Mouse (Mus musculus): ENCODE measurements around the gene Rgs2. TPM values are rescaled to one million over a fixed set of nuclear protein-coding genes. Genes with fewer than 3 reads are reported as not detected.

Rgs2 gene
- polyA plus RNA-seq (2016; fragmentation: Nextera tagmentation; extraction: Ambion mirVana): 69.5 and 81.3 TPM in 2 replicates

DNA sequence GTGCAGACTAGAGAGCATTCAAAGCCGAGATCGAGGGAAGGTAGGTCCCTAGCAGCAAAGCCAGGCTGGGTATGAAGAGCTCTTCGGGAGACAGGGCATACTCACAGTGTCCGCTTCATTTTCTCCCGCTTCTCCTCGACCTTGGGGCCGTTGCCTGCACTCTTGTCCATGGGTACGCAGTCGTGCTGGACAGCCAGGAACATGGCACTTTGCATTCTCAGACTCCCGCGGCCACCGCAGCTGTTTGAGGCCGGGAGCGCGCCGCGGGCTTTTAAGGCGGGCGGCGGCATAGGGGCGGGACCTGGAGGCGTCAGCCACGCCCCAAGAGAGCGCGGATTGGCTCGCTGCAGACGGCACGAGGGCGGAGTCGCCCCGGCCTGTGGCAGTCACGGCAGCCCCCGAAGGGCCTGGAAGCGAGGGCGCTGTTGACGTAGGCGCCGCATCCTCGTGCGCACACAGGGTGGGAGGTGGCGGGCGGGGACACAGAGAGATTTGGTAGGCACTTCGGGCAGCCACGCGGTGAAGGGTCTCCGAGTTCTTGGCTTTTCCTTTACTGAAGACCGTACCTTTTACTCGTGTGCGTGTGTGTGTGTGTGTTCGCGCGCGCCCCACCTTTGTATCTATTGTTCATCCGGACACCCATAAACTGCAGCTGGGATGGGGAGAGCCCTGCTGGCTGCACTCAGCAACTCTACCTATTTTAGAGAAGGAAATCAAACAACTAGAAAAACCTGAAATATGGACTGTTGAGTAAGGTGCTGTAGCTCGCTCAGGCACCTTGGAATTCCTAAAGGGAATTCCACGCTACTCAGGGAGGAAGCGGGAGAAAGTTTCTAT, at the start of gene Rgs2:
TSS of gene Rgs2 (minus strand) at position 258 of the 837 bp plus-strand sequence.
- Histone ChIP-seq H3K9me3 (no peaks in the 10 kb centered on the region), H3K36me3 (0 out of 2 replicates have a peak, but pooled peaks cover 4% of the 10 kb centered on the region), H3K4me1 (no peaks in the 10 kb centered on the region), H3K4me2 (replicated peaks) (peak within 1 kb of the TSS; percentile 81), H3K27me3 (no peaks in the 10 kb centered on the region), H3K9ac (peak within 1 kb of the TSS; percentile 60), H3K4me3 (peak within 1 kb of the TSS; percentile 61), H3K27ac (peak within 1 kb of the TSS; percentile 69)
- under 1% methylated on average over 57 of the region's 57 CpGs for WGBS
- peak; percentile 99 for ATAC-seq (ENCODE audit: insufficient number of reproducible peaks, insufficient read depth, low FRiP score, low TSS enrichment)

DNA sequence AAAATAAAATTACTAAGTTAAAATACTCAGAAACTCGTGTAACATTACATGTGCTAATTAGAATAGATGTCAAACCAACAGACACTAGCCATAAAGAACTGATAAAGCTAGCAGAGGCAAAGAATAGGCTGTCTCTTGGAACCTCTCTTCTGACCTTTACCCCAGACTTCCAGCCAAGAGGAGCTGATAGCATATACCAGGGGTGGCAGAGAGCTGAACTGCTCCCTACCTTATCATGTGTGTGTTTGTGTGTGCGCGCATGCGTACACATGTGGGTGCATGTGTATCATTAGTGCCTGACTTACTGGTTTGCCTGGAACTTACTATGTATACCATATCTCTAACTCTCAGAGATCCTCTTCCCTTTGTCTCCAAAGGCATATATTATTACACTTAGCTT, 49.4 kb upstream of the Rgs2 start:
- no peak for ATAC-seq (ENCODE audit: insufficient number of reproducible peaks, insufficient read depth, low FRiP score, low TSS enrichment)
- Histone ChIP-seq H3K9me3 (no peaks in the 10 kb centered on the region), H3K4me3 (no peak overlapping the region), H3K27me3 (no peaks in the 10 kb centered on the region), H3K36me3 (no peaks in the 10 kb centered on the region), H3K9ac (no peak overlapping the region), H3K4me2 (replicated peaks) (no peak overlapping the region), H3K27ac (no peak overlapping the region), H3K4me1 (no peaks in the 10 kb centered on the region)
- WGBS: 85% methylated on average over 4 of the region's 4 CpGs

DNA sequence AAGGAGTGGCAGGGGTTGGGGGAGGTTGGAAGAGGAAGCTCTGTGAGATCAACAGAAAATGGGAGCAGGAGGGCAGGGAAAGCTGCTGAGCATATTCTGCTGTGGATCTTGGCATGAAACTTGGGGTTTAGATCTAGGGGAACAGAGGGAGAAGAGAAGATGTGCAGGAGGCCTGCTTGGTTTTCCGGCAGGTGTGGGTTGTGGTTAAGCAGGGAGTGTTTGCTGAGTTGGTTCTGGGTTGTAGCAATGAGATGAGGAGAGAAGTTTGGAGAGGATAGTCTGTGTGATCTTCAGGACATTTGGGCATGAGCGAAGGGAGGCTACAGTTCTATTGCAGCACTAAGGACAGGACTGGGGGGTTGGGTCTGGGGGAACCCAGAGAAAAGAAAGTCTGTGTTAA, 37.9 kb upstream of the Rgs2 start:
- no peak overlapping the region for H3K4me3 ChIP-seq
- no peak overlapping the region for H3K27ac ChIP-seq
- ATAC-seq (ENCODE audit: insufficient number of reproducible peaks, insufficient read depth, low FRiP score, low TSS enrichment): no peak
- no peak overlapping the region for H3K9ac ChIP-seq
- no peak overlapping the region for H3K4me2 ChIP-seq (replicated peaks)
- H3K9me3 ChIP-seq: no peaks in the 10 kb centered on the region
- H3K36me3 ChIP-seq: no peaks in the 10 kb centered on the region
- no peaks in the 10 kb centered on the region for H3K4me1 ChIP-seq
- no peaks in the 10 kb centered on the region for H3K27me3 ChIP-seq
- WGBS: 96% methylated on average over 2 of the region's 2 CpGs

DNA sequence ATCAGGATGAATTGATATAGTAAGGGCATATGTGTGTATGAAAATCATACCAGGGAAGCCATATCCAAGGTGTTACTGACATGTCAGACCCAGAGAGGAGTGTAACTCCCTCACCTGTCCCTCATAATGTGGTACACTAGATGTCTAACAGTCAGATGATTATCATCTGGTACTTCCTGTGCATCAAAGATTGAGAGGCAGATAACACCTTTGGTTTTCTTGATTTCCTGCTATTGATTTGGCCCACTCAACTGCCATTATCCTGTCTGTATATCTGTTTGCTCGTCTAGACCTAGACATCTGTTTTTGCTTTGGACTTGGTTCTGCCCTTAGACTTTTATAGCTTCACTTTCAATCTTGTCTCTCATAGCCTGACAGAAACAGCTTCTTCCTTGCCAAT, 29.5 kb upstream of the Rgs2 start:
- H3K4me1 ChIP-seq: no peaks in the 10 kb centered on the region
- H3K27me3 ChIP-seq: no peaks in the 10 kb centered on the region
- no peak for ATAC-seq (ENCODE audit: insufficient number of reproducible peaks, insufficient read depth, low FRiP score, low TSS enrichment)
- no peaks in the 10 kb centered on the region for H3K9me3 ChIP-seq
- H3K9ac ChIP-seq: no peak overlapping the region
- WGBS: 34% methylated on average over 1 of the region's 1 CpGs
- H3K4me3 ChIP-seq: no peak overlapping the region
- H3K36me3 ChIP-seq: no peaks in the 10 kb centered on the region
- H3K27ac ChIP-seq: no peak overlapping the region
- H3K4me2 ChIP-seq (replicated peaks): no peak overlapping the region

- no peak overlapping the region for H3K9ac ChIP-seq
- H3K27ac ChIP-seq: no peak overlapping the region
- H3K9me3 ChIP-seq: no peaks in the 10 kb centered on the region
- no peak for ATAC-seq (ENCODE audit: insufficient number of reproducible peaks, insufficient read depth, low FRiP score, low TSS enrichment)
- H3K4me3 ChIP-seq: no peak overlapping the region
- WGBS: 72% methylated on average over 6 of the region's 6 CpGs
- H3K4me1 ChIP-seq: no peaks in the 10 kb centered on the region
- no peaks in the 10 kb centered on the region for H3K36me3 ChIP-seq
- H3K27me3 ChIP-seq: no peaks in the 10 kb centered on the region
- H3K4me2 ChIP-seq (replicated peaks): no peak overlapping the region
Observed at GRCm38 (mm10) chr1:144030499-144030898, 26.5 kb upstream of the Rgs2 start.

DNA sequence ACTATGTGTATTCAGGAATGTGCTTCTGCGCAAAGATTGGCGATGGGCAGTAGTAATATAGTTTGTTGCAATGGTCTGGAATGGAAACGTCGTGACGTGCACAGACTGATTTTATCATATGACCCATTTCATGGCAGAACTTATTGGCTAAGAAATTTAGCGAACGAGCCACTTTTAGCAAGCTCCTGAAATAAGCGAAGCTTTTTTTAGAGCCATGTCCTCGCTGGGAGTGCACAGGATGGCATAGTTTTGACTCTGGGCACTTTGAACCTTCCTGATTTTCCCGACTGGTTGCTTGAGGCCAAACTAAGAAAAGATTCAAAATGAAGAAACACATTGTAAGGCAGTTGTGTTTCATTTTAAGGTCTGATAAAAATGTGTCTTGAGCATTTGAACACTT, 25.7 kb upstream of the Rgs2 start:
- Histone ChIP-seq H3K27ac (no peak overlapping the region), H3K4me2 (replicated peaks) (no peak overlapping the region), H3K36me3 (no peaks in the 10 kb centered on the region), H3K27me3 (no peaks in the 10 kb centered on the region), H3K9ac (no peak overlapping the region), H3K9me3 (no peaks in the 10 kb centered on the region), H3K4me1 (no peaks in the 10 kb centered on the region), H3K4me3 (no peak overlapping the region)
- no peak for ATAC-seq (ENCODE audit: insufficient number of reproducible peaks, insufficient read depth, low FRiP score, low TSS enrichment)
- 92% methylated on average over 10 of the region's 10 CpGs for WGBS

GRCm38 (mm10) chr1:144018417-144018958, 14.5 kb upstream of the Rgs2 start:
- ATAC-seq (ENCODE audit: insufficient number of reproducible peaks, insufficient read depth, low FRiP score, low TSS enrichment): no peak
- Histone ChIP-seq H3K4me1 (no peaks in the 10 kb centered on the region), H3K9ac (no peak overlapping the region), H3K9me3 (no peaks in the 10 kb centered on the region), H3K4me2 (replicated peaks) (no peak overlapping the region), H3K27ac (no peak overlapping the region), H3K4me3 (no peak overlapping the region), H3K36me3 (no peaks in the 10 kb centered on the region), H3K27me3 (no peaks in the 10 kb centered on the region)
- WGBS: 61% methylated on average over 7 of the region's 7 CpGs

GRCm38 (mm10) chr1:144013913-144014312, 10.0 kb upstream of the Rgs2 start:
- Histone ChIP-seq H3K4me2 (replicated peaks) (no peak overlapping the region), H3K4me1 (no peaks in the 10 kb centered on the region), H3K27me3 (no peaks in the 10 kb centered on the region), H3K36me3 (no peaks in the 10 kb centered on the region), H3K9me3 (no peaks in the 10 kb centered on the region), H3K9ac (no peak overlapping the region), H3K27ac (no peak overlapping the region), H3K4me3 (no peak overlapping the region)
- ATAC-seq (ENCODE audit: insufficient number of reproducible peaks, insufficient read depth, low FRiP score, low TSS enrichment): no peak

DNA sequence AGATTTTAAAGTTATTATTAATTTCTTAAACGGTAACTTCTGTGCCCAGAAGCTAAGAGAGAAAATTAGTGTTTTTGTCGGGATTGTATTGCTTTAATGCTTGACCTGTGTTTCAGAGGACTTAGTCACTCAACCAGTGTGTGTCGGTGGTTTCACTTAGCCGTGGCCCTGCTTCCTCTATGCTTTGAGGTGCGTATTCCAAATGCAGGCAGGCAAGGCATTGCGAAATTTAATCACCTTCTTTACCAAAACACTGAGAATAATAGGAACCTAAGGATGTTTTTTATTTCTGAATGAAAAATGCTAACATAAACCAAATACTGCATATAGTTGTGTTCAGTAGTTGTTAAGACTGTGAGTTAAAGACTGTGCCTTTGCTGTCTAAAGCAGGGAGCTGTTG, 3.4 kb upstream of the Rgs2 start:
- no peaks in the 10 kb centered on the region for H3K36me3 ChIP-seq
- no peak overlapping the region for H3K4me2 ChIP-seq (replicated peaks)
- no peaks in the 10 kb centered on the region for H3K4me1 ChIP-seq
- no peaks in the 10 kb centered on the region for H3K9me3 ChIP-seq
- H3K4me3 ChIP-seq: no peak overlapping the region
- no peak overlapping the region for H3K9ac ChIP-seq
- WGBS: 54% methylated on average over 6 of the region's 6 CpGs
- no peak for ATAC-seq (ENCODE audit: insufficient number of reproducible peaks, insufficient read depth, low FRiP score, low TSS enrichment)
- no peaks in the 10 kb centered on the region for H3K27me3 ChIP-seq
- H3K27ac ChIP-seq: no peak overlapping the region

GRCm38 (mm10) chr1:144006542-144006941, 2.6 kb upstream of the Rgs2 start:
- Histone ChIP-seq H3K36me3 (0 out of 2 replicates have a peak, but pooled peaks cover 3% of the 10 kb centered on the region), H3K9me3 (no peaks in the 10 kb centered on the region), H3K9ac (no peak overlapping the region), H3K4me1 (no peaks in the 10 kb centered on the region), H3K27me3 (no peaks in the 10 kb centered on the region), H3K4me2 (replicated peaks) (peak overlapping the region; percentile 40), H3K27ac (no peak overlapping the region), H3K4me3 (no peak overlapping the region)
- no peak for ATAC-seq (ENCODE audit: insufficient number of reproducible peaks, insufficient read depth, low FRiP score, low TSS enrichment)
- 4% methylated on average over 8 of the region's 8 CpGs for WGBS

- Histone ChIP-seq H3K4me2 (replicated peaks) (no peak overlapping the region), H3K9ac (no peak overlapping the region), H3K36me3 (0 out of 2 replicates have a peak, but pooled peaks cover 4% of the 10 kb centered on the region), H3K4me3 (no peak overlapping the region), H3K9me3 (no peaks in the 10 kb centered on the region), H3K27me3 (no peaks in the 10 kb centered on the region), H3K4me1 (no peaks in the 10 kb centered on the region), H3K27ac (no peak overlapping the region)
- ATAC-seq (ENCODE audit: insufficient number of reproducible peaks, insufficient read depth, low FRiP score, low TSS enrichment): no peak
Observed at GRCm38 (mm10) chr1:144005648-144006047, 1.7 kb upstream of the Rgs2 start.

GRCm38 (mm10) chr1:144004741-144005140, 780 bp upstream of the Rgs2 start:
- Histone ChIP-seq H3K27me3 (no peaks in the 10 kb centered on the region), H3K9me3 (no peaks in the 10 kb centered on the region), H3K4me2 (replicated peaks) (peak overlapping the region; percentile 81), H3K36me3 (0 out of 2 replicates have a peak, but pooled peaks cover 4% of the 10 kb centered on the region), H3K9ac (peak overlapping the region; percentile 60), H3K27ac (peak overlapping the region; percentile 69; the same call in 1 of the 2 replicates), H3K4me3 (peak overlapping the region; percentile 61), H3K4me1 (no peaks in the 10 kb centered on the region)
- no peak for ATAC-seq (ENCODE audit: insufficient number of reproducible peaks, insufficient read depth, low FRiP score, low TSS enrichment)
- 4% methylated on average over 9 of the region's 9 CpGs for WGBS

All from embryonic facial prominence, embryonic 12.5 days (tissue).